In the genomic region with DNA sequence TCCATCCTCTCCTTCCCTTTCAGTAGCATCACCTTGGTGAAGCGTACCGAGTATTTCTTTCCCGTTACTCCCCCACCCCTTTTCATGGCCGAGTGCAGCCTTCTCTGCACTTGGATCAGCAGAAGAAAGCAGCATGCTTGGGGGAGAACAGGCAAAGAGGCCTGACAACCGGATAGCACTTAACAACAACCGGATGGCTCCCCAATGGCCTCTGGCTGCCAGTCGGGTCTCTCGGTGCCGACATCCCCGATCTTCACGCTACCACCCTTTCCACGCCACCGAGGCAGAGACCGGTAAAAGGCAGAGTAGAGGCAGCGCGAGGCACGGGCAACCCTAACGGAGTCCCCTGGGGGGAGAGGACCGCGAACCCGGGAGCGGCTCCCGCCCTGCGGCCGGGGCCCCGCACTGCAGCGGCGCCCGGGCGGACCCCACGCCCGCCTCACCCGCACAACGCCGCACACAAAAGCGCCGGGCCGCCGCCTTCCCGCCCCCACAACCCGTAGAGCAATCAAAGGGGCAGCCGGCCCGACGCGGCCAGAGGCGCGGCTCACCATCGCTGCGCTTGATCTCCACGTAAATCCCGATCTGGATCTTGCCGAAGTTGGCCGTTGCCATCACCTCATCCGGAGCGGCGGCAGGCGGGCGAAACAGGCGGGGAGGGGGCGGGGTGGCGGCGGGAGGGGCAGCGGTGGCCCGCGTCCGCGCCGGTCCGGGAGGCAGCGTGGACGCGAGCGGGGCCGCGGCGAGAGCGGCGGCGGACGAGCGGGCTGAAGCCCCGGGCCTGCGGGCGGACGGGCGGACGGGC, we compare ENCODE assay signal across 8 mouse cellular contexts. TPM values are rescaled to one million over a fixed set of nuclear protein-coding genes. Genes with fewer than 3 reads are reported as not detected.
A peak's percentile ranks its signal among the peaks of the same experiment; 100 is the strongest.
DNase-seq lines count a peak whose midpoint lies in the region; ATAC-seq and TF ChIP-seq lines count a peak whose summit lies in the region.

A gene (minus strand): TSS at position 666 of the 805 bp plus-strand sequence.

- peaks cover 7% of the 10 kb centered on the region for H3K36me3 ChIP-seq in heart, embryonic 14.5 days (ENCODE audit: control insufficient read depth, insufficient read depth, low read length)
- peaks cover 10% of the 10 kb centered on the region for H3K36me3 ChIP-seq in liver, embryonic 14.5 days (replicated peaks; ENCODE audit: control insufficient read depth, insufficient read depth, low read depth)
- no peaks in the 10 kb centered on the region for H3K36me3 ChIP-seq in neural tube, embryonic 11.5 days (ENCODE audit: control insufficient read depth, insufficient read depth, low read length)
- no peaks in the 10 kb centered on the region for H3K36me3 ChIP-seq in stomach, postnatal 0 days (ENCODE audit: control insufficient read depth, insufficient read depth, low read length)

- H3K27me3 ChIP-seq in heart, embryonic 14.5 days (ENCODE audit: control insufficient read depth, insufficient read depth, low read length), result no peaks in the 10 kb centered on the region
- H3K27me3 ChIP-seq in liver, embryonic 14.5 days (ENCODE audit: control insufficient read depth, insufficient read depth, low read length), result no peaks in the 10 kb centered on the region
- no peaks in the 10 kb centered on the region for H3K27me3 ChIP-seq in neural tube, embryonic 11.5 days (ENCODE audit: control insufficient read depth, insufficient read depth, low read length)
- H3K27me3 ChIP-seq in stomach, postnatal 0 days (ENCODE audit: control insufficient read depth, insufficient read depth, low read length), result no peaks in the 10 kb centered on the region

- peak; percentile 51 to 61 for DNase-seq in B cell, adult 2 months
- DNase-seq in kidney, postnatal 10 days, result peak; percentile 64
- DNase-seq in liver, embryonic 14.5 days (ENCODE audit: low read depth in 3 of 3, low spot score in 3 of 3), result peak in 1 of 3 experiments; percentile 18
- peak; percentile 75 for DNase-seq in neural tube, embryonic 11.5 days (ENCODE audit: low spot score)
- peak; percentile 61 for DNase-seq in stomach, postnatal 0 days (ENCODE audit: low spot score)

- peak within 1 kb of the TSS; percentile 90 for H3K9ac ChIP-seq in heart, embryonic 14.5 days (ENCODE audit: low read length)
- peak within 1 kb of the TSS; percentile 88 for H3K9ac ChIP-seq in liver, embryonic 14.5 days (replicated peaks)
- H3K9ac ChIP-seq in neural tube, embryonic 11.5 days (ENCODE audit: low read length), result peak within 1 kb of the TSS; percentile 91
- H3K9ac ChIP-seq in stomach, postnatal 0 days (ENCODE audit: low read length), result peak within 1 kb of the TSS; percentile 90

- under 1% methylated on average over 55 of the region's 87 CpGs for WGBS in heart, embryonic 14.5 days
- under 1% methylated on average over 82 of the region's 87 CpGs for WGBS in liver, embryonic 14.5 days (ENCODE audit: insufficient replicate concordance)
- WGBS in neural tube, embryonic 11.5 days, result under 1% methylated on average over 52 of the region's 87 CpGs
- whole genome bisulfite sequencing in stomach, postnatal 0 days, result under 1% methylated on average over 46 of the region's 87 CpGs

- peak within 1 kb of the TSS; percentile 82 for H3K4me2 ChIP-seq in heart, embryonic 14.5 days (ENCODE audit: low read length)
- H3K4me2 ChIP-seq in liver, embryonic 14.5 days (ENCODE audit: low read depth), result peak within 1 kb of the TSS; percentile 97
- peak within 1 kb of the TSS; percentile 64 for H3K4me2 ChIP-seq in neural tube, embryonic 11.5 days (ENCODE audit: low read depth)
- H3K4me2 ChIP-seq in stomach, postnatal 0 days (replicated peaks; ENCODE audit: low read depth), result peak within 1 kb of the TSS; percentile 64

- ATAC-seq in erythroid progenitor cell, adult 5-6 weeks (replicated peaks; ENCODE audit: low FRiP score, poor library complexity, severe bottlenecking), result peak; percentile 58
- peak; percentile 61 for ATAC-seq in heart, embryonic 14.5 days (ENCODE audit: insufficient number of reproducible peaks, insufficient read depth, low FRiP score, low read depth)
- ATAC-seq in liver, embryonic 14.5 days (ENCODE audit: insufficient read depth), result peak; percentile 59
- ATAC-seq in neural tube, embryonic 11.5 days (ENCODE audit: insufficient read depth, low FRiP score, low TSS enrichment), result peak; percentile 71
- ATAC-seq in stomach, postnatal 0 days (ENCODE audit: low FRiP score, low TSS enrichment), result peak; percentile 70

- peak within 1 kb of the TSS; percentile 100 for H3K4me3 ChIP-seq in bone marrow macrophage, adult 2 months (ENCODE audit: insufficient read depth, low read length)
- H3K4me3 ChIP-seq in heart, embryonic 14.5 days (ENCODE audit: control insufficient read depth in 1 of 2, insufficient read depth in 1 of 2, low read depth in 1 of 2, low read length in 2 of 2), result peak within 1 kb of the TSS; percentile 83 to 89
- peak within 1 kb of the TSS; percentile 89 to 99 for H3K4me3 ChIP-seq in liver, embryonic 14.5 days (ENCODE audit: insufficient read depth in 1 of 2, low read depth in 2 of 2, low read length in 2 of 2)
- peak within 1 kb of the TSS; percentile 88 for H3K4me3 ChIP-seq in neural tube, embryonic 11.5 days (ENCODE audit: low read depth, low read length)
- peak within 1 kb of the TSS; percentile 92 for H3K4me3 ChIP-seq in stomach, postnatal 0 days (ENCODE audit: low read depth, low read length)

- peak within 1 kb of the TSS; percentile 65 for H3K27ac ChIP-seq in bone marrow macrophage, adult 2 months (ENCODE audit: insufficient read depth, low read depth, low read length)
- H3K27ac ChIP-seq in heart, embryonic 14.5 days (replicated peaks in 1 of 2; ENCODE audit: control insufficient read depth in 1 of 2, insufficient read depth in 1 of 2, low read depth in 2 of 2, low read length in 2 of 2), result peak within 1 kb of the TSS; percentile 83 to 92
- peak within 1 kb of the TSS; percentile 80 for H3K27ac ChIP-seq in liver, embryonic 14.5 days
- H3K27ac ChIP-seq in neural tube, embryonic 11.5 days (ENCODE audit: low read depth, low read length), result peak within 1 kb of the TSS; percentile 97
- H3K27ac ChIP-seq in stomach, postnatal 0 days (replicated peaks), result peak within 1 kb of the TSS; percentile 92

- no peak for TF ChIP-seq EP300 in liver, embryonic 14.5 days (IDR thresholded peaks at IDR 0.05; ENCODE audit: low read depth)
- no peak for TF ChIP-seq EP300 in stomach, postnatal 0 days (optimal IDR thresholded peaks at IDR 0.05)

- no peak for TF ChIP-seq POLR2A in bone marrow macrophage, adult 2 months (IDR thresholded peaks at IDR 0.05; ENCODE audit: borderline replicate concordance, low read depth, low read length)

- no peaks in the 10 kb centered on the region for H3K9me3 ChIP-seq in heart, embryonic 14.5 days (ENCODE audit: control insufficient read depth, low read length)
- no peaks in the 10 kb centered on the region for H3K9me3 ChIP-seq in liver, embryonic 14.5 days (ENCODE audit: control insufficient read depth, low read length)
- H3K9me3 ChIP-seq in neural tube, embryonic 11.5 days (ENCODE audit: control insufficient read depth, low read length), result no peaks in the 10 kb centered on the region
- no peaks in the 10 kb centered on the region for H3K9me3 ChIP-seq in stomach, postnatal 0 days (ENCODE audit: control insufficient read depth, low read length)

- H3K4me1 ChIP-seq in bone marrow macrophage, adult 2 months (ENCODE audit: control insufficient read depth, insufficient read depth, low read length), result peaks cover 29% of the 10 kb centered on the region
- H3K4me1 ChIP-seq in heart, embryonic 14.5 days (ENCODE audit: control insufficient read depth in 2 of 2, insufficient read depth in 2 of 2, low read length in 2 of 2), result peaks cover 0 to 24% of the 10 kb centered on the region in 2 experiments; a peak in 3 of 4 replicates
- peaks cover 20 to 33% of the 10 kb centered on the region in 2 experiments for H3K4me1 ChIP-seq in liver, embryonic 14.5 days (replicated peaks; ENCODE audit: control insufficient read depth in 2 of 2, insufficient read depth in 2 of 2, low read length in 1 of 2)
- peaks cover 5% of the 10 kb centered on the region; the same call in 1 of the 2 replicates for H3K4me1 ChIP-seq in neural tube, embryonic 11.5 days (ENCODE audit: control insufficient read depth, insufficient read depth, low read length)
- H3K4me1 ChIP-seq in stomach, postnatal 0 days (replicated peaks; ENCODE audit: control insufficient read depth, insufficient read depth), result no peaks in the 10 kb centered on the region

- no peak for TF ChIP-seq CTCF in bone marrow macrophage, adult 2 months (IDR thresholded peaks at IDR 0.05; ENCODE audit: low read depth, low read length)
- TF ChIP-seq CTCF in liver, embryonic 14.5 days (IDR thresholded peaks at IDR 0.05; ENCODE audit: low read depth), result no peak
- peak; percentile 4; the same call in 1 of the 2 replicates for TF ChIP-seq CTCF in stomach, postnatal 0 days (IDR thresholded peaks at IDR 0.05; ENCODE audit: low read depth)

RNA-seq across cellular contexts. Expression of the gene that starts here (rescaled TPM):
- 49.3 and 52.1 TPM in 2 replicates for polyA plus RNA-seq in bone marrow macrophage, adult 2 months (2012; ENCODE audit: insufficient read depth, insufficient read length, missing spikeins)
- 75.7 and 233 TPM in 2 replicates for total RNA-seq in erythroid progenitor cell, adult 5-6 weeks (2015; ENCODE audit: low replicate concordance)
- 84.8 and 93.6 TPM in 2 replicates for total RNA-seq in erythroid progenitor cell, adult 5-6 weeks (2017; ENCODE audit: low replicate concordance)
- 19.7 and 23.9 TPM in 2 replicates for polyA plus RNA-seq in heart, embryonic 14.5 days (2014; fragmentation: Nextera tagmentation; extraction: Ambion mirVana)
- 6.6 and 16.2 TPM in 2 replicates for polyA plus RNA-seq in liver, embryonic 14.5 days (2012; rRNA removed)
- polyA plus RNA-seq in liver, embryonic 14.5 days (2014; fragmentation: Nextera tagmentation; extraction: Ambion mirVana), result 19.2 and 25.2 TPM in 2 replicates
- polyA plus RNA-seq in neural tube, embryonic 11.5 days (2014; fragmentation: Nextera tagmentation; extraction: Ambion mirVana), result 28.2 and 33.2 TPM in 2 replicates
- 13.0 and 16.7 TPM in 2 replicates for polyA plus RNA-seq in stomach, postnatal 0 days (2015; fragmentation: Nextera tagmentation; extraction: Ambion mirVana)
